Mouse (Mus musculus) myocyte (in vitro differentiated cells): ENCODE results near the gene Dag1. TPM values are rescaled to one million over a fixed set of nuclear protein-coding genes. Genes with fewer than 3 reads are reported as not detected.
A peak's percentile ranks its signal among the peaks of the same experiment; 100 is the strongest.

Experiments
- H3K27me3 ChIP-seq: one replicate; pipeline ENCODE4 v1.6.1; 2011; ENCODE audit not compliant: control insufficient read depth, insufficient read depth, insufficient read length
- H3K36me3 ChIP-seq: one replicate; pipeline ENCODE4 v1.6.1; 2011; ENCODE audit not compliant: control insufficient read depth, insufficient read depth
- H3K4me2 ChIP-seq: one replicate; pipeline ENCODE4 v1.6.1; 2011; ENCODE audit warnings: low read depth, control low read depth
- H3K4me3 ChIP-seq: one replicate; pipeline ENCODE4 v1.5.1; 2011; ENCODE audit warnings: mild to moderate bottlenecking, control low read depth, moderate library complexity
- H3K79me2 ChIP-seq: one replicate; pipeline ENCODE4 v1.6.1; 2011; ENCODE audit not compliant: control insufficient read depth, insufficient read depth
- H3ac ChIP-seq: one replicate; pipeline ENCODE4 v1.6.1; 2011; ENCODE audit not compliant: control insufficient read depth, insufficient read length
- CEBPB ChIP-seq: IDR thresholded peaks from 2 replicates; pipeline ENCODE4 v1.6.1; 2011; ENCODE audit warnings: mild to moderate bottlenecking, moderate library complexity; ENCODE audit not compliant: poor library complexity, insufficient read depth, severe bottlenecking
- E2F4 ChIP-seq: IDR thresholded peaks from one replicate; pipeline ENCODE4 v1.6.1; 2011; ENCODE audit warnings: mild to moderate bottlenecking, control low read depth, moderate library complexity; ENCODE audit not compliant: insufficient read depth
- MAX ChIP-seq: IDR thresholded peaks from one replicate; pipeline ENCODE4 v1.6.1; 2011; ENCODE audit warnings: low read depth, mild to moderate bottlenecking, control low read depth
- MYOD1 ChIP-seq, 3 experiments: IDR thresholded peaks; one replicate each; pipeline ENCODE4 v1.6.1; 2011; ENCODE audit warnings: control low read depth in 2 of 3, low read depth in 2 of 3, mild to moderate bottlenecking in 2 of 3, moderate library complexity in 1 of 3; ENCODE audit not compliant: insufficient read length in 2 of 3, control insufficient read depth in 1 of 3
- MYOG ChIP-seq, 3 experiments: IDR thresholded peaks; one replicate each; pipeline ENCODE4 v1.6.1; 2011; ENCODE audit warnings: control low read depth in 2 of 3, low read depth in 2 of 3, mild to moderate bottlenecking in 2 of 3; ENCODE audit not compliant: insufficient read length in 2 of 3, control insufficient read depth in 1 of 3, insufficient read depth in 1 of 3
- POLR2A ChIP-seq: IDR thresholded peaks from one replicate; pipeline ENCODE4 v1.6.1; 2011; ENCODE audit warnings: low read depth, mild to moderate bottlenecking, control low read depth, moderate library complexity; ENCODE audit not compliant: insufficient read length
- POLR2AphosphoS2 ChIP-seq: IDR thresholded peaks from one replicate; pipeline ENCODE4 v1.6.1; 2011; ENCODE audit warnings: low read depth, control low read depth; ENCODE audit not compliant: insufficient read length
- REST ChIP-seq: IDR thresholded peaks from one replicate; pipeline ENCODE4 v1.6.1; 2011; ENCODE audit warnings: mild to moderate bottlenecking, control low read depth, moderate library complexity; ENCODE audit not compliant: insufficient read depth, insufficient read length
- SRF ChIP-seq: IDR thresholded peaks from one replicate; pipeline ENCODE4 v1.6.1; 2011; ENCODE audit warnings: low read depth; ENCODE audit not compliant: control insufficient read depth, insufficient read length
- TCF12 ChIP-seq: IDR thresholded peaks from one replicate; pipeline ENCODE4 v1.6.1; 2011; ENCODE audit warnings: mild to moderate bottlenecking, control low read depth; ENCODE audit not compliant: poor library complexity, insufficient read depth, severe bottlenecking
- TCF3 ChIP-seq: IDR thresholded peaks from one replicate; pipeline ENCODE4 v1.6.1; 2011; ENCODE audit warnings: low read depth, control low read depth; ENCODE audit not compliant: insufficient read length
- USF1 ChIP-seq: IDR thresholded peaks from one replicate; pipeline ENCODE4 v1.6.1; 2011; ENCODE audit warnings: low read depth, mild to moderate bottlenecking, control low read depth, moderate library complexity
- polyA plus RNA-seq: library from polyadenylated mRNA; unstranded; fragments of >200 nt; fragmentation: generic; extraction: Trizol; gene quantifications from one replicate; pipeline ENCODE4 v1.2.1, GENCODE M21; 2012; ENCODE audit warnings: missing spikeins

Gene Dag1
- 195 TPM for polyA plus RNA-seq

DNA sequence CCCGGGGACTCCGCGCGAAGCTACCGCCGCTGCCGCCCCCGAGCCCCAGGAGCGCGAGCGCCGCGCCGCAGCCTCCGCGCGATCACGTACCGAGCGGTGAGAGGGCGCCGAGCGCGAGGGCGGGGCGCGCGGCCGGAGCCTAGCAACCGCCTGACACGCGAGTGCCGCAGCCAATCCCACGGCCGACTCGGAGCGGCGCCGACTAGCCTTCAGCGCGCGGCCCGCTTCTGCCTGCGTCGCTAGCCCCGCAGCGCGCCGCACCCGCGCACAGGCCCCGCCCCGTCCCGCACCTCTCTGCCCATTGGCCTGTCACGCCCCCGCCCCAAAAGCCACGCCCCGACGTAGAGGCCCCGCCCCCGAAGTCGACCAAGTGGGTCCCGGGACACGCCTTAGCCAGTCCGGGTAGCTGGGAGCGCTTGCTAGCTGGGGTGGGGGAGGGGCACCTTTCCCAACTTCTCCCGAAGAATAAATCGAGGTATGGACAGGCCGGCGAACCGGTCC lies at the start of gene Dag1:
Gene Dag1, minus strand, starts transcription at position 269 of the 501 bp plus-strand sequence.
- Histone ChIP-seq H3K27me3 (no peaks in the 10 kb centered on the region), H3K36me3 (no peaks in the 10 kb centered on the region), H3K4me3 (peak within 1 kb of the TSS; percentile 46), H3ac (peak within 1 kb of the TSS; percentile 72), H3K4me2 (peak within 1 kb of the TSS; percentile 89), H3K79me2 (peaks cover 45% of the 10 kb centered on the region)
- TF ChIP-seq REST: no peak
- TF ChIP-seq POLR2A: peak; percentile 99
- TF ChIP-seq MAX: no peak
- no peak for TF ChIP-seq SRF
- TF ChIP-seq CEBPB: no peak
- no peak for TF ChIP-seq USF1
- TF ChIP-seq TCF12: no peak
- TF ChIP-seq MYOG (IDR thresholded peaks at IDR 0.05; ENCODE audit: control insufficient read depth in 1 of 3, insufficient read depth in 1 of 3, insufficient read length in 2 of 3, low read depth in 2 of 3): peak in 1 of 3 experiments; percentile 24
- no peak for TF ChIP-seq MYOD1 (IDR thresholded peaks at IDR 0.05; ENCODE audit: control insufficient read depth in 1 of 3, insufficient read length in 2 of 3, low read depth in 2 of 3)
- TF ChIP-seq TCF3: no peak
- TF ChIP-seq POLR2AphosphoS2: peak; percentile 99

DNA sequence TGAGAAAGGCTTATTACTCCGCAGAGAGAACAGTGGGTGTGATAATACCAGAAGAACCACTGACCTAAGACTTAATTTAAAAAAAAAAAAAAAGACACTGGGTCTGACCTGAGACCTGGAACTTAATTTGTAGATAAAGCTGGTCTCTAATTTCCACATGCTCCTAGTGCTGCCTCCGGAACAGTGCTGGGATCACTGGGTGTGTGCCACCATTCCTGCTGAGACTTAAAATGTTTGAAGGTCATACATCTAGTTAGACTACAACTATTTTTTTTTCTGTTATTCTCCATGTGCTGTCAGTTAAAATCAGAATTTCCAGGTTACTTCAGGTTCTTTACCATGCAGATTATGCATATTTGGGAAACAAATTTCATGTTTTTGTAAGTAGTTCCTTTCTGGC lies 44.4 kb upstream of the Dag1 start:
- peak overlapping the region; percentile 85 for H3K4me3 ChIP-seq
- H3K36me3 ChIP-seq: no peaks in the 10 kb centered on the region
- peak overlapping the region; percentile 89 for H3K4me2 ChIP-seq
- peaks cover 76% of the 10 kb centered on the region for H3K79me2 ChIP-seq
- H3K27me3 ChIP-seq: no peaks in the 10 kb centered on the region
- no peak for TF ChIP-seq TCF3
- no peak for TF ChIP-seq MYOD1 (IDR thresholded peaks at IDR 0.05; ENCODE audit: control insufficient read depth in 1 of 3, insufficient read length in 2 of 3, low read depth in 2 of 3)
- no peak for TF ChIP-seq USF1
- TF ChIP-seq MAX: no peak
- TF ChIP-seq TCF12: no peak
- no peak for TF ChIP-seq POLR2AphosphoS2
- TF ChIP-seq POLR2A: no peak
- no peak for TF ChIP-seq SRF
- TF ChIP-seq REST: no peak
- no peak for TF ChIP-seq E2F4
- TF ChIP-seq CEBPB: no peak
- no peak overlapping the region for H3ac ChIP-seq

DNA sequence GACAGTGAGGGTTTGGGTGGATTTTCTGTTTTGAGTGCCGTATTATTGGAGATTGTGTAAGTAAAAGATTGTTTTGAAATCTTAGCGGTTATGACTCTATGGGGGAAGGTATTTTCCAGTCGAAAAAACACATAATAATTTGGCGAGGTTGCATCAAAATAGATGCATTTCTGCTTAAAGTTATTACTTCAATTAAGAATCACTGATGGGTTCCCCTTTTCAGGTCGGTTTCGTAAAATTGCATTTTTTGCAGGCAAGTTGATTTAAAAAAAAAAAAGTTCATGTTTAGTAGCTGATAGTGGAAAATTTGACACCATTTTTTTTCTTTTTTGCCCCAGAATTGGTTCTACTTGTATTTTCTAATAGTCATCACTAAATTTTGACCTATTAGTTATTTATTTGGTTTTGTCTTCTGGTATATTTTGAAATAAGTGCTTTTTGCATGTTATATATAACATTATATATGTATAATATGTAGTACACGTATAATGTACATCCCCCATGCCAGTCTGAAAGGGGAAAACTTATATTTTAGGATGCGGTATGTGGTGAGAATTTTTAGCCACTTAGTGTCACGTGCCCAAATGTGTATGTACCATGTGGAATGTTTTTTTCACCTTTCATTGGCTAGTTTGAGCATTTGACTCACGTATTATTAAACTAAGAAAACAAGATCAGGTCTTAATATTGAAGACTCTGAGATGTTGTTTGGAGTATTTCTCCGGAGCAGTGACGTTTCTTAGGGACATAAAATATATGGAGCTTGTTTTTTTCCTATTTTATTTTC lies 43.5 kb upstream of the Dag1 start:
- H3K27me3 ChIP-seq: no peaks in the 10 kb centered on the region
- no peaks in the 10 kb centered on the region for H3K36me3 ChIP-seq
- H3K4me3 ChIP-seq: peak overlapping the region; percentile 85
- peaks cover 66% of the 10 kb centered on the region for H3K79me2 ChIP-seq
- peak overlapping the region; percentile 95 for H3ac ChIP-seq
- H3K4me2 ChIP-seq: peak overlapping the region; percentile 89
- peak; percentile 90 for TF ChIP-seq USF1
- TF ChIP-seq POLR2A: no peak

DNA sequence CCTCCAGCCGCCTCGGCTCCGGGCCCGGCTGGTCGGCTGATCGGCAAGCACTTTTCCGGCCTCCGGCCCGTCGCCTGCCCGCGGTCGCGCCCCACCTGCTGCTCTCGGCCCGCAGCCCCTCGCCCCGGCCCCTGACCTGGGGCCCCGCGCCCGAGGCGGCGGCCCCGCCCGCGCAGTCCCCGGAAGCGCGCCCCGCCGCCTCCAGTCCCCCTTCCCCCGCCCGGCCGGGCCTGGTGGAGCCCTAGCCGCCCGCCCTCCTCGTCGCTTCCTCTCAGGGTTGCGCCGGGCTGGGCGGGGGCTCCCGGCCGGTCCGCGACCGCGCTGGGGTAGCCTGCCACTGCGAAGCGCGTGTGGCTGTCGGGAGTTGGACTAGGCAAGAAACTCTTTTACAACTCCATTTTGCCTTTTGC lies 42.8 kb upstream of the Dag1 start:
- Histone ChIP-seq H3K4me2 (peak overlapping the region; percentile 89), H3K4me3 (peak overlapping the region; percentile 85), H3ac (peak overlapping the region; percentile 95), H3K27me3 (no peaks in the 10 kb centered on the region), H3K79me2 (peaks cover 60% of the 10 kb centered on the region), H3K36me3 (no peaks in the 10 kb centered on the region)
- TF ChIP-seq E2F4: peak; percentile 5
- peak; percentile 26 for TF ChIP-seq POLR2A
- TF ChIP-seq TCF12: no peak

DNA sequence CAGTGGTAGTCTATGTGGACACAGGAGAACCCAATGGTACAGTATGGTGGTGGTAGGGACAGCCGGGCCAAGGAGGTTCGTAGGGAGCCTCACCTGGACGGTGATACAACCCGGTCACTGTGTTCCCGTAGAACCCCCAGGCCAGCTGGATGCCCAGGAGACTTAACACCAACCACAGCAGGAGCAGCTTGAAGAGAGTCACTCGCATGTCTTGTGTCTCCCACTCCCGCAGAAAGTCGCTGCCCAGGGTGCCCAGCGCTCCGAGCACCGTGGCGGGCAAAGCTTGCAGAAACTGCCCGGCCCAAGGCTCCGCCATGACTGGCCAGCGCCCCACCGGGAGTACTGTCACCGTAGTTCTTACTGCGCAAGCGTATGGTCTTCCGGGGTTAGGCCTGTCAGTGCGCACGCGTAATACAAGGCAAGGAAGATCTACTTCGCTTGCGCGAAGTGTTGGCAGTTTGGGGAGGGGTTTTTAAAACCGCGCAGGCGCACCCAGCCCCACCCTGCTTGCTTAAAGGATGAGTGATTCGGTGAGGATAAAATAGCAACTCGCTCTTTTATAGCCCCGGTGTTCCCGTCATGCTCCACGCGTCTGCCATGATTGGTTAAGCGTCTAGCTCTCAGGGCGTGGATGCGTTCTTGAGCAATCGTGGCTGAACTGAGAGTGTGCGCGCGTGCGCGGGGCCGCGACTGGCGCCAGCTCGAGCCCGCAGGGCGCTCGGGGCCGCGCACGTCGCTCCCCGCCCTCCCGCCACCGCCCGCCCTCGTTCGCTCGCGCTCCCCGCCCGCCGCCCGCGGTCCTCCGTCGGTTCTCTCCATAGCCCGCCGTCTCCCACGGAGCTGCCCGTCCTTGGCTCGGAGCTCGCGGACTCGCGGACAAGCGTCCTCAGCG lies 42.1 kb upstream of the Dag1 start, which contains the start of the genes Rhoa and Tcta:
Gene Rhoa, plus strand, starts transcription at position 501 of the 892 bp plus-strand sequence.
Gene Tcta, minus strand, starts transcription at position 532 of the 892 bp plus-strand sequence.
- TF ChIP-seq POLR2AphosphoS2 (peak; percentile 96), TCF12 (no peak), SRF (peak; percentile 14), E2F4 (no peak), MYOD1 (IDR thresholded peaks at IDR 0.05; ENCODE audit: control insufficient read depth in 1 of 3, insufficient read length in 2 of 3, low read depth in 2 of 3) (no peak), USF1 (no peak), REST (no peak), POLR2A (peak; percentile 87), CEBPB (peak; percentile 93)
- Histone ChIP-seq H3K79me2 (peaks cover 53% of the 10 kb centered on the region), H3K4me2 (peak within 1 kb of the TSS; percentile 89)

More for the DNA sequence above, 42.1 kb upstream of the Dag1 start, which contains the start of the genes Rhoa and Tcta:
- no peaks in the 10 kb centered on the region for H3K36me3 ChIP-seq
- peak within 1 kb of the TSS; percentile 85 for H3K4me3 ChIP-seq
- no peaks in the 10 kb centered on the region for H3K27me3 ChIP-seq
- peak within 1 kb of the TSS; percentile 95 for H3ac ChIP-seq
